Mouse (Mus musculus) cerebellum, postnatal 4 days (tissue): Measurements from ENCODE around the gene Mrps18b.
"Not testable (repeated sequence)": the region's sequence is repeated elsewhere in the genome, so short reads cannot be mapped to it uniquely, and the experiment has no call there.

Source experiments
- DNase-seq, 2 experiments: peaks; one replicate each; pipeline ENCODE4 v3.0.0; 2022; ENCODE audit warnings: low spot score in 2 of 2, mixed read lengths in 1 of 2

Gene Mrps18b

GRCm38 (mm10) chr17:35916297-35917142 lies at the start of gene Mrps18b, which contains the start of gene Ppp1r10:
Gene Mrps18b, minus strand, starts transcription at chr17:35916389.
Gene Ppp1r10, plus strand, starts transcription at chr17:35916434.
- DNase-seq, result peak; percentile 96 to 98

DNA sequence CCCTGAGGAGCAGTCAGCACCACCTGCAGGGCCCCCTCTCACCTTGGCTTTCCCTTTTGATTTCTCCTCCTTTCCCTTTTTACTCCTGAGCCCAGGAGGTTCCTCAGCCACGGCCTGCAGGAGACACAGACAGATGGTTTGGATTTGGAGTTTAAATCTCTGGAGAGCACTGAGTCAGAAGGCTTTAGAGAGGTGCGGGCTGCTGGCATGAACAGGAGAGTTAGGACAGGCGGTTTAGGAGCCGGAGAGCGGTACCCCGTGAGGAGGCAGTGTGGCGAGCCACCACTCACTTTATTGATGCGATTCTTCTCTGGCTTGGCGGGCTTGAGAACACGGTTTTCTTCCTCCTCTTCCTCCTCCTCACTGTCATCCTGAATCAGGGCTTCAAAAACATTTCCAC lies 47.1 kb upstream of the Mrps18b start:
- DNase-seq, result no peak

DNA sequence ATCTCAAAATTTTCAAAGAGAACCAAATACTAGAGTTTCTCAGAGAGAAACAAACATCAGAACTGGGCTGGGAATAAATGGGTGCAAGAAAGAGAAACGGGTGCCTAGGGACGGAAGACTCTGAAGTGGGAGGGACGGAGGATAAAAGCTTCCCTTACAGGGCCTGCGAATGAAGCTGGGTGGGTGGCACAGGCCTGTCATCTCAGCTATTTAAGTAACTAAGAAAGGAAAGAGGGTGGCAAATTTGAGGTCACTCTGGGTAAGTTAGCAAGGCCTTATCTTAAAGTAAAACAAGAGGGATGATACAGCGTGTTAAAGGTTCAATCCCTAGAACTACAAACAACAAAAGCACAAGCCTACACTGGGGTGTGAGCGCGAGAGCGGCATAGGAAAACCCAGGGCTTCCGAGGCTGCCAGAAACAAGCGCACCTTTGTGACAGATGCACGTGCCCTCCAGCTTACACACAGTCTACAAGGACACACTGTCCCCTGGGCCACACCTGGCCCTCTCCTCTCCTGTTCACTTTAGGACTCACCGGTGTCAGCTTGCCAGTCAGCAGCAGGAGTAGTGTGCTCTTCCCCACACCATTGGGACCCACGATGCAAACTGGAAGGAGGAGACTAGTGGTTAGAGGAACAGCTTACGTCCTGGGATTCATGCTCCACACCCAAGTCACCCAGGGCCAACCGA lies 42.5 kb upstream of the Mrps18b start:
- DNase-seq, result no peak

DNA sequence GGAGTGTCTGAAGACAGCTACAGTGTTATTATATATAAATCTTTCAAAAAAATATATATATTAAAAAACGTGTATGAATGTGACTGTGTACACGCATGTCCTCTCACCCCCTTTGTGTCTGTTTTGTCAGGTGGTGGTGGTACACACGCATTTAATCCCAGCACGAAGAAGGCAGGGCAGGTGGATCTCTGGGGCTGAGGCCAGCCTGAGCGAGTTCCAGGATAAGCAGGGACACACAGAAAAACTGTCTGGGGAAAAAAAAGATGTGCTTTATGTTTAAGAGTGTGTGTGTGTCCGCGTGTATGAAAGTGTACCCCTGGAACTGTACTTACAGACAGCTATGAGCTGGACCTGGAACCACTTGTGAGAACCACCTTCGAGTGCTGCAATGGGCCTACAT lies 38.5 kb upstream of the Mrps18b start:
- DNase-seq, result no peak

DNA sequence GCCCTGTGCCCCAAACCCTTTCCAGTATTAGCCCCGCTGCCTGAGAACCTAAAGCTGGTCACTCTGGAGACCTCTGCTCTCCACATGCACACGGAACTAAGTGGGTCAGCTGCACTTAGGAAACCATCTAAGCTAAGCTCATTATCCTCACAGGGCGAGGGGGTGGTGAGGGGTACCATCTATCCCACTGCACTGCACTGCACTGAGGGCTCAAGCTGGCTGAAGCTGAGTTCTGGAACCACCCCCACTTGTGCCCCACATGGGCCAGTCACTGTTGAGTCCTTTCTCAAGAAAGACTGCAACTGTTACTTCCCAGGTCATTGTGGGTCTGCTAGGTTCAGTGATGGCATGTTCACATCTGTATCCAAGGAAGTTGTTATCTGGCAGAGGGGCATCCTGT lies 36.4 kb upstream of the Mrps18b start:
- not testable (repeated sequence) for DNase-seq

GRCm38 (mm10) chr17:35950946-35951345 lies 34.8 kb upstream of the Mrps18b start:
- not testable (repeated sequence) for DNase-seq

DNA sequence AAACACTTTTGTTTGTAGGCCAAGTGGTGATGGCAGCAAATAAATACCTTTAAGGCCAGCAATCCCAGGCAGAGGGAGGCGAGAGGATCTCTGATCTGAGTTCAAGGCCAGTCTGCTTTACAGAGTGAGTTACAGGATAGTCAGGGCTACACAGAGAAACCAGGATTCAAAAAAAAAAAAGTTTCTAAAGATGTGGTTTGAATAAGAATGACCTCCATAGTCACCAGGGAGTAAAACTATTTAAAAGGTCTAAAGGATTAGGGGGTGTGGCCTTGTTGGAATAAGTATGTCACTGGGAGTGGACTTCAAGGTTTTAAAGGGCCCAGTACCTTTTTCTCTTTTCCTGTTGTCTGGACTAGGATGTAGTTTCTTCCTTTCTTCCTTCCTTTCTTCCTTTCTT lies 23.8 kb upstream of the Mrps18b start:
- DNase-seq, result no peak

- no peak for DNase-seq
These were observed 22.9 kb upstream of the Mrps18b start for GRCm38 (mm10) chr17:35939108-35939507.

DNA sequence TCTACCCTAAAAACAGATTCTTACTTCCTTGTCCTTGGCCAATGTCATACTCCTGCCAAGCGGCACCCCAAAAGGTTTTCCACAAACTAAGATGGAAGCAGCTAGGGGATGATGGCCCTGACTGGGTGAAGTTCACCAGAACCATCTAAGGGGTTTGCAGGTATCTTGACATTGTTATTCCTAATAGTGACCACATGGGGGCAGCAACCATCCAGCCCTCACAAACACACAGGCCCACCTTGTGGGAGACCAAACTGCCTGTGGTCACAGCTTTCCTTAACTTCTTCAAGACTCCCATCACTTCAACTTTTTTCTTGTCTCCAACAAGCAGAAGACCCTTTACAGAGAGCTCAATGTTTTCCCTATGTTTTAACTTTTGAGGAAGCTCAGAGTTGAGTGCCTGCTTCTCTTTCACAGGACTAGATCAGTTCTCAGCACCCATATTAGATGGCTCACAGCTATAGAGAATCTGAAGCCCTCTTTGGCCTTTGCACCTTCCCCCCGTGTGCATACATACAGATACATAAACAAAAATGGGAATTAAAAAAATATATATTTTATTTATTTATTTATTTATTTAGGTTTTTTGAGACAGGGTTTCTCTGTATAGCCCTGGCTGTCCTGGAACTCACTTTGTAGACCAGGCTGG lies 21.6 kb upstream of the Mrps18b start:
- DNase-seq, result peak in 1 of 2 experiments; percentile 35

- DNase-seq, result not testable (repeated sequence)
These were observed 19.6 kb upstream of the Mrps18b start for GRCm38 (mm10) chr17:35935763-35936162.

- no peak for DNase-seq
These were observed 16.4 kb upstream of the Mrps18b start for GRCm38 (mm10) chr17:35932608-35933007.

- no peak for DNase-seq
These were observed 14.4 kb upstream of the Mrps18b start for GRCm38 (mm10) chr17:35930627-35931026.

DNA sequence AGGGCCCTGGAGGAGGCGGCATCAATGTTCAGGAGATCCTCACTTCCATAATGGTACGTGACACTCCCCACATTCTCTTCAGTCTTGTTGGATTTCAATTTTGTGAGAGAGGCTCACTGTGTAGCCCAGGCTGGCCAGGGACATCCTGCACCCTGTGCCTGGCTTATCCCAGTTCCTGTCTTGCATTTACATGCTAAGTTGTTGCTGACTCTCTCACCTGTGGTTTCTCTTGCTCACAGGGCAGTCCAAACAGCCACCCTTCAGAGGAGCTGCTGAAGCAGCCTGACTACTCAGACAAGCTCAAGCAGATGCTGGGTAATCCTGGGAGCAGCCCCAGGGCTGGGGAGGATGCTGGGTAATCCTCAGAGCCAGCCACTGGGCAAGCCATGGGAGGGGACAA lies 13.3 kb upstream of the Mrps18b start:
- no peak for DNase-seq

- no peak for DNase-seq
These were observed 11.3 kb upstream of the Mrps18b start for GRCm38 (mm10) chr17:35927471-35927870.

- no peak for DNase-seq
These were observed 7.1 kb upstream of the Mrps18b start for GRCm38 (mm10) chr17:35923281-35923680.

- no peak for DNase-seq
These were observed 6.4 kb upstream of the Mrps18b start for GRCm38 (mm10) chr17:35922566-35922965.

- DNase-seq, result no peak
These were observed 5.5 kb upstream of the Mrps18b start for GRCm38 (mm10) chr17:35921710-35922109.

GRCm38 (mm10) chr17:35920862-35921562 lies 4.8 kb upstream of the Mrps18b start:
- DNase-seq, result peak in 1 of 2 experiments; percentile 38

DNA sequence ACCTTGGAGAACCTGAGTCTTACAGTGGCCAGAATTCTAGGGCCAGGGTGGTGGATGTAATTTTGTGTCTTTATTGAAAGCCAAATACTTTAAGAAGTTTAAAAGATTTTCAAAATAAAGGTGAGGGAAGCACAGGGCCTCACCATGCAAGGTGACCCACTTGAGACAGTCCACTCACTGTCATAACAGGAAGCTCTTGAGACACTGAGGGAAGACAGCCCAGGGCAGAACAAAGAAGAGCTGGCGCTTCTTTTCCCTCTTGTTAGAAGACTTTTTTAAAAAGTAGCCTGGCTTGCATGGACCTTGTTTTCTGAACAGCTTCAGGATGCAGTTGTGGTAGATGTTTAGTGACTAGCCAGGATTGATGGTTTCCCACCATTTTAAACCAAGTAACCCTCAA lies 4.2 kb upstream of the Mrps18b start:
- no peak for DNase-seq

GRCm38 (mm10) chr17:35919864-35920301 lies 3.7 kb upstream of the Mrps18b start:
- DNase-seq, result no peak

DNA sequence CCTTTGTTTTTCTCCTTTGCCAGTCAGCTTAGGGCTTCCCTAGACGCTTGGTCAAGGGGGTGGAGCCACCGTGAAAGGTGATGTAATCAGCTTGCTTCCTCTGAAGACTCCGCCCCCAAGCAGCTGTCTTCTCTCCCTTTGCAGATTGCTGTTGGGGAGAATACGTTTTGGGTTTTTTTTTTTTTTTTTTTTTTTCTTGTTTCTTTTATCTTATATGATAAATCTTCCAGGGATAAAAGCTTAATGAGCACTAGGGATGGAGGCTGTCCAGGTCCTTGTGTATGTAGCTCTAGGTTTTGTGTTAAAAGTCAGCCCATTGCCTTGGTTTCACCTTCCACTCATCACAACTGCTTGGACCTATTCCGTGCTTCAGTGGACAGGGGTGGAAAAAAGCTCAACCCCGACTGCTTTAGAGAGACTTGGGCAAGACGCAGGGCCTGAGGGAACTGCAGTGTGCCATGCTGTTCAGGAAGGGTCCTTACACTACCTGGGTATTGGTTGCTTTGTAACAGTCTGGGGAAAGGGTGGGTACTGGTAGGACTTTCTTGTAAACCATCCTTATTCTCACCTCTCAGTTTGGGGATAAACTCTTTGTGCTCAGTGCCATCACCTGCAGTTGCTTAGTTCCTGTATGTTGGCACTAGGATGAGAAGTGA lies 3.0 kb upstream of the Mrps18b start:
- DNase-seq, result peak; percentile 70 to 90
